Mouse (Mus musculus) forebrain, embryonic 14.5 days (tissue): Measurements from ENCODE around the gene Six6. TPM values are rescaled to one million over a fixed set of nuclear protein-coding genes. Genes with fewer than 3 reads are reported as not detected.

Experiments used
- ATAC-seq: fragments of 200-750 bp; cut with Nextera tagmentation; 2 replicates; pipeline ENCODE4 v1.8.0; 2017; ENCODE audit warnings: mild to moderate bottlenecking, moderate library complexity
- DNase-seq: peaks from one replicate; pipeline ENCODE4 v3.0.0-alpha.2; 2015; ENCODE audit warnings: low spot score
- H3K27ac ChIP-seq: fragments of 300-500 bp; sonication (generic); 2 replicates; pipeline ENCODE4 v1.5.1; 2014; ENCODE audit warnings: low read depth, mild to moderate bottlenecking, control low read depth, low read length, moderate library complexity
- H3K27me3 ChIP-seq: fragments of 300-500 bp; sonication (generic); replicated peaks from 2 replicates; pipeline ENCODE4 v1.6.1; 2014; ENCODE audit warnings: low read length, control low read depth, mixed read lengths; ENCODE audit not compliant: control insufficient read depth, insufficient read depth
- H3K36me3 ChIP-seq: fragments of 300-500 bp; sonication (generic); 2 replicates; pipeline ENCODE4 v1.6.1; 2014; ENCODE audit warnings: low read length, control low read depth; ENCODE audit not compliant: control insufficient read depth, insufficient read depth
- H3K4me1 ChIP-seq: fragments of 300-500 bp; sonication (generic); 2 replicates; pipeline ENCODE4 v1.6.1; 2014; ENCODE audit warnings: antibody characterized with exemption, low read length, control low read depth; ENCODE audit not compliant: control insufficient read depth, insufficient read depth
- H3K4me2 ChIP-seq: fragments of 300-500 bp; sonication (generic); 2 replicates; pipeline ENCODE4 v1.6.1; 2014; ENCODE audit warnings: mild to moderate bottlenecking, control low read depth, low read length
- H3K4me3 ChIP-seq: fragments of 300-500 bp; sonication (generic); 2 replicates; pipeline ENCODE4 v1.5.1; 2014; ENCODE audit warnings: low read depth, low read length, control low read depth
- H3K9ac ChIP-seq: fragments of 300-500 bp; sonication (generic); 2 replicates; pipeline ENCODE4 v1.6.1; 2014; ENCODE audit warnings: mild to moderate bottlenecking, low read length, control low read depth, moderate library complexity
- H3K9me3 ChIP-seq: fragments of 300-500 bp; sonication (generic); replicated peaks from 2 replicates; pipeline ENCODE4 v1.6.1; 2016; ENCODE audit warnings: low read length, control low read depth, mixed read lengths; ENCODE audit not compliant: control insufficient read depth
- WGBS: fragments of 180-500 bp; shearing (Covaris S2); extraction: QIAGEN DNeasy Blood & Tissue Kit; methylation state at CpG from one replicate; pipeline ENCODE4 v1.1.7; 2014; 5-methylcytosine and 5-hydroxymethylcytosine counted together
- polyA plus RNA-seq: library from polyadenylated mRNA; unstranded; fragments of >200 nt; fragmentation: Nextera tagmentation; extraction: Ambion mirVana; gene quantifications from 2 replicates; pipeline ENCODE4 v1.2.1, GENCODE M21; 2014

The Six6 gene
- polyA plus RNA-seq = 1.5 and 1.9 TPM in 2 replicates

DNA sequence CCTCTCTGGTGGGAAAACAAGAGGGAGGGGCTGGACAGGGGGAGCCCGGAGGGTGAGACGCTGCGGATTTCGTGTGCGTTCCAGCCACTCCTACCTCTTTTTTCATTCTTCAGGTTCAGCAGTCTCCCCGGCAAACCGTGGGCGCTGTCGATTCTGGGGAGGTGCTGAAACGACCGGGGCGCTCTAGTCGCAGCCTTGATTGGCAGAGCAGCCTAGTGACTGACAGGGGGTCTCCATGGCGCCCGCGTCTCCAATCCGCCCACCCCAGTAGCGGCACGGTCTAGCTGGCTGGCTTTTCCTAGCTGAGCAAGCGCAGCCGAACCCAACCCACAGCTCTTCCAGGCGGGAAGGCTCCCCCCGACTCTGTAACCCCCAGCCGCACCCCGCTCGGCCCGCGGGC lies at the start of gene Six6:
Gene Six6, plus strand, starts transcription at position 277 of the 400 bp plus-strand sequence.
- Histone ChIP-seq H3K9ac (no peak within 1 kb of the TSS), H3K9me3 (no peaks in the 10 kb centered on the region), H3K27me3 (peaks cover 92% of the 10 kb centered on the region), H3K4me2 (peak within 1 kb of the TSS; percentile 26; the same call in 1 of the 2 replicates), H3K27ac (no peak within 1 kb of the TSS), H3K4me1 (no peaks in the 10 kb centered on the region; the same call in 1 of the 2 replicates), H3K4me3 (peak within 1 kb of the TSS; percentile 6; the same call in 1 of the 2 replicates), H3K36me3 (no peaks in the 10 kb centered on the region)
- WGBS = under 1% methylated on average over 28 of the region's 28 CpGs
- peak; percentile 70; the same call in 1 of the 2 replicates for ATAC-seq
- DNase-seq = peak; percentile 51

DNA sequence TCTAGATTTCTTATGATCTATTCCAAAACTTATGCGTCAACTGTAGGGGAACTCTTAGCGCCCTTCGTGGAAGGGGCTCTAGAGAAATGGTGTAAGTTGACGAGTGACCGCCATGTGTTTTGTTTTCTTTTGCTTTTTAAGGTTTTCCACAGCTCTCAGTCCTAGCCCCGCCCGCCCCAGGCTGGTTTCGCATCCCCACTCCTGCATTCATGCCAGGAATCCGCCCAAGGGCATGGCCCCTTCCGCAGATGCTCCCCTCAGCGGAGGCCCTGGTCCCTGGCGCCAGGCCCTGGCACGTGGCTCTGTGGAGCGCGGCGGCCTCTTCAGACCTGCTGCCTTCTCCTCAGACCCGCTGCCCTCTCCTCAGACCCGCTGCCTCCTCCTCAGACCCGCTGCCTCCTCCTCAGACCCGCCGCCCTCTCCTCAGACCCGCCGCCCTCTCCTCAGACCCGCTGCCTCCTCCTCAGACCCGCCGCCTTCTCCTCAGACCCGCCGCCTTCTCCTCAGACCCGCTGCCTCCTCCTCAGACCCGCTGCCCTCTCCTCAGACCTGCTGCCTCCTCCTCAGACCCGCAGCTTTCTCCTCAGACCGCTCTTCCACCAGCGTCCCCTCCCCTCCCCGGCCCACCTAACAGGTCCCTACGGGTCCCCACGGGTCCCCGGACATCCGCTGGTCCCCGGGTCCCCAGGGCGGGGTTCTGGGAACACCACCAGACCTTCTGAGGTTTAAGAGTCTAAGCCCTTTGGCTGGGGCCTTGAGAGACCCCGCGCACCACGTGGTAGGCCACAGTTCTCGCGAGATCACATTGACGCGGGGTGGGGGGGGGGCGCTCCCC lies 22.3 kb upstream of the Six6 start:
- DNase-seq (peak; percentile 29), ATAC-seq (peak; percentile 32; the same call in 1 of the 2 replicates)
- Histone ChIP-seq H3K27me3 (no peaks in the 10 kb centered on the region; the same call in 1 of the 2 replicates), H3K4me3 (peak overlapping the region; percentile 23), H3K27ac (no peak overlapping the region), H3K9ac (peak overlapping the region; percentile 47), H3K9me3 (0 out of 2 replicates have a peak, but pooled peaks cover 2% of the 10 kb centered on the region), H3K4me1 (peaks cover 3% of the 10 kb centered on the region; the same call in 1 of the 2 replicates), H3K4me2 (peak overlapping the region; percentile 48), H3K36me3 (no peaks in the 10 kb centered on the region)
- WGBS = 22% methylated on average over 45 of the region's 48 CpGs

DNA sequence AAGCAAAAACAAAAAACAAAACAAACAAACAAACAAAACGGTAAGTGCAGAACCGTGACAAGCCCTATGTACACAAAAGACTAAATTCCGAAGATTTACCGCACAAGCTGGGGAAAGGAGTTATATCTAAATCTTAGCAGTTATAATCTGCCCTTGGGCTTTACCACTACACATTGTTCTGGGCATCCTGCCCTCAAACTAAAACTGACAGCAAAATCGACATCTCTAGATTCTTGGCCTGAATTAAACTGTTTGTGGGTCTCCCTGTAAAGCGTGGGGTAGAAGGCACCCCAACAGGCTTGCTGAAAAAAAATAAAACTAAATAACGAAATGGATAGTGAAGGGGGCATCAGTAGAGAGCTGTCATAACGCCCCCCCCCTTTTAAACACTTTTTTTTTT lies 2.9 kb upstream of the Six6 start:
- H3K9ac ChIP-seq = no peak overlapping the region
- no peak overlapping the region for H3K4me2 ChIP-seq
- peaks cover 68% of the 10 kb centered on the region for H3K27me3 ChIP-seq
- no peak for ATAC-seq
- H3K9me3 ChIP-seq = no peaks in the 10 kb centered on the region
- peak; percentile 13 for DNase-seq
- no peaks in the 10 kb centered on the region; the same call in 1 of the 2 replicates for H3K4me1 ChIP-seq
- no peak overlapping the region for H3K4me3 ChIP-seq
- H3K27ac ChIP-seq = no peak overlapping the region
- no peaks in the 10 kb centered on the region for H3K36me3 ChIP-seq
- WGBS = 18% methylated on average over 8 of the region's 8 CpGs

DNA sequence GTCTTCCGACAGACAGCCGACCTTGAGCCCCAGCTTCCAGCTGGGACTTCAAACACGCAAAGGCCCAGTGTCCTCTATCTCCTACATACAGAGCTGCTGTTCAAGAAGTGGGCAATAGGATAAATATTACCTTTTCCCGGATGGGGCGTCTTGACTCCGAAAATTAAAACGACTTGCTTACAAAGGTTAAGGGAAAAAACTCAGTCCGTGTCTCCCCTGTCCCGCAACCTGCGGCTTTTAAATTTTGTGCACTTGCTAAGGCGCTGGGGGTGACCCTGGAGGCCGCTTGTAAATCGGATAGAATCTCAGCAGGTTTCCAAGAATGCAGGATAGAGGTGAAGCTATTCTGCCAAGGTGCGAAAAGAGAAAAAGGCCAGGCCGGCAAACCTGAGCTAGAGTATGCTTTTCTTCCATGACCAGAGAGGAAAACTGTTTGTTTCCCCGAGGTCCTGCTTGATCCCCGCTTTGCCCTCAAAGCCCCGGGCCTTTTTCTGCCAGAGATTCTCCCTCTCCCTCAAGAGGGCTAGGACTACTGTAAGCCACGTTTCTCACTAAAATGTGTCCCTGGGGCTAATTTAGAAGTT lies 2.1 kb upstream of the Six6 start:
- H3K4me2 ChIP-seq = no peak overlapping the region
- H3K27ac ChIP-seq = no peak overlapping the region
- peak; percentile 13 for DNase-seq
- H3K9ac ChIP-seq = no peak overlapping the region
- ATAC-seq = no peak
- peaks cover 76% of the 10 kb centered on the region for H3K27me3 ChIP-seq
- no peaks in the 10 kb centered on the region for H3K9me3 ChIP-seq
- no peaks in the 10 kb centered on the region; the same call in 1 of the 2 replicates for H3K4me1 ChIP-seq
- H3K4me3 ChIP-seq = no peak overlapping the region
- WGBS = 2% methylated on average over 19 of the region's 19 CpGs
- no peaks in the 10 kb centered on the region for H3K36me3 ChIP-seq

DNA sequence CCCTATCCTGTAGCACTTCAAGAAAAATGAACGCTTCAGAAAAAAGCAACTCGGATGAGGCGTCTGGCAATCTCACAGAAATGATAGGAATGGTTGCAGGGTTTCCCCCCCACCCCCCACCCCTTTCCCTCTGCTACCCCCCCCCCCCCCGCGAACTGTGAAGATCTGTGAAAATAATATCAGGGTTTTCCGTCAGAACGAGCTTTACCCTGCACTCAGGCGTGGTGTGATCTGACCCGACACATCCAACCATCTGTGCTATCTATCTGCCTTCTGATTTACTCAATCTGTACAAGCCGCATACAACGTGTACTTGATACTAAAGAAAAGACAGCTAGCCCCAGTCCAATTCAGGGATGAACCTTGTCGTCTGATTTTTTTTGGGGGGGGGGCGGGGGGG lies 1.5 kb upstream of the Six6 start:
- no peak overlapping the region for H3K9ac ChIP-seq
- H3K36me3 ChIP-seq = no peaks in the 10 kb centered on the region
- no peaks in the 10 kb centered on the region for H3K9me3 ChIP-seq
- DNase-seq = peak; percentile 27
- no peak overlapping the region for H3K4me2 ChIP-seq
- H3K27me3 ChIP-seq = peaks cover 82% of the 10 kb centered on the region
- 2% methylated on average over 13 of the region's 13 CpGs for WGBS
- H3K27ac ChIP-seq = no peak overlapping the region
- H3K4me3 ChIP-seq = no peak overlapping the region
- H3K4me1 ChIP-seq = no peaks in the 10 kb centered on the region; the same call in 1 of the 2 replicates
- ATAC-seq = no peak

DNA sequence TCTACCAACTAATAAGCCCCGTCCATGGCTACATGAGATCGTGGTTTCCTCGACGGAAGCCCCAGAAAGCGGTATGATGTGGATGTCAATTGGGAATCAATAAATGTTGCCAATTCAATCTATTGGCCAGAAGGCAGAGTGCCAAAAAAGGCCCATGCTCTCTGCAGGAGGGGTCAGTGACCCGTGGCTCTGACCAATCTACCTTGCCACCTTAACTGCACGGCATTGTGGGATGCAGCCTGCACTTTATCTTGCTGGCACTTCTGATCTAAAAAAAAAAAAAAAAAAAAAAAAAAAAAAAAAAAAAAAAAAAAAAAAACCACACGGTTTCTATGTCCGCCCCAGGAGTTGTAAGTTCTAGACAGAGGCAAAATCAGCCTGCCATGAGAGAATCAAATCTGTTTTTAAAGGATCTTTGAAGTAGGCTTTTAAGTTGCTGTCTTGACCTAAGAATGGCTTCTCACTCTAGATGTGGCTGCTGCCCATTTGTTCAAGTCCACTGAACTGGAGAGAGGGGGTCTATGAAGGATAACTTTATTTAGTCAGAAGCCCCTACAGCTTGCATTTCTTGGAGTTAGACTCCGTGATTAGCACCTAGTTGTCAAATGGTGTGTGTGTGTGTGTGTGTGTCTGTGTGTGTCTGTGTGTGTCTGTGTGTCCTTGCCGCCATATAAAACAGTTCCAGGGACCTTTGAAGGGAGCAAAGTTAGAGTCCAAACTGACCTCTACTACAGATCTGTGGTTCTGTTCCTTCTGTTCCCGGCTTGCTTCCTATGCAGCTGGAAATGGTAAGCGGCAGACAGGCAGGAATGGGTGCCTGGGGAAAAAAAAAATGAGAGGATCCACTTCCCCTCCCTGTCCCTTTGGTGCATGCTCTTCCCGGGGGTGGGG lies 847 bp upstream of the Six6 start:
- peak; percentile 10 for DNase-seq
- no peak overlapping the region for H3K4me2 ChIP-seq

DNA sequence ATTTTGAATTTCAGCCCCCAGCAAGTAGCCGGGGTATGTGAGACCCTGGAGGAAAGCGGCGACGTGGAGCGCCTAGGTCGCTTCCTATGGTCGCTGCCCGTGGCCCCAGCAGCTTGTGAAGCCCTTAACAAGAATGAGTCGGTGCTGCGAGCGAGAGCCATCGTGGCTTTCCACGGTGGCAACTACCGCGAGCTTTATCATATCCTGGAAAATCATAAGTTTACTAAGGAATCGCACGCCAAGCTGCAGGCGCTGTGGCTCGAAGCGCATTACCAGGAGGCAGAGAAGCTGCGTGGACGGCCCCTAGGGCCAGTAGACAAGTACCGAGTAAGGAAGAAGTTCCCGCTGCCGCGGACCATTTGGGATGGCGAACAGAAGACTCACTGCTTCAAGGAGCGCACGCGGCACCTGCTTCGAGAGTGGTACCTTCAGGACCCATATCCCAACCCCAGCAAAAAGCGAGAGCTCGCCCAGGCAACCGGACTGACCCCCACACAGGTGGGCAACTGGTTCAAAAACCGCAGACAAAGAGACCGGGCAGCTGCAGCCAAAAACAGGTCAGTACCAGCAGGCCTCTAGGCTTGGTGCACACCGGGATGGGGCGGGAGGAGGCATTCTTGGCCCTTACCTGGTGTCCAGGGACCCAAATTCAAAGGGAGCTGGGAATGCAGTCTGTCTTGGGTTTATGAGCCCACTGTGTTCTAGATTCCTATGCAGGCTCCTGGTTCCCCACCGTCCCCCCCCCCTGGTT lies 554 bp downstream of the Six6 start, which contains the start of gene 4930447C04Rik:
Gene 4930447C04Rik, minus strand, starts transcription at position 704 of the 751 bp plus-strand sequence.
- peak; percentile 12; the same call in 1 of the 2 replicates for ATAC-seq
- Histone ChIP-seq H3K9me3 (no peaks in the 10 kb centered on the region), H3K4me2 (peak within 1 kb of the TSS; percentile 26; the same call in 1 of the 2 replicates), H3K27me3 (peaks cover 91% of the 10 kb centered on the region), H3K4me3 (peak within 1 kb of the TSS; percentile 6; the same call in 1 of the 2 replicates), H3K27ac (no peak within 1 kb of the TSS), H3K36me3 (no peaks in the 10 kb centered on the region), H3K4me1 (no peaks in the 10 kb centered on the region; the same call in 1 of the 2 replicates), H3K9ac (no peak within 1 kb of the TSS)
- DNase-seq = peak; percentile 6
- under 1% methylated on average over 39 of the region's 39 CpGs for WGBS

More for the DNA sequence above, 847 bp upstream of the Six6 start:
- Histone ChIP-seq H3K27me3 (peaks cover 88% of the 10 kb centered on the region), H3K27ac (no peak overlapping the region), H3K4me3 (no peak overlapping the region), H3K9me3 (no peaks in the 10 kb centered on the region), H3K36me3 (no peaks in the 10 kb centered on the region), H3K9ac (no peak overlapping the region), H3K4me1 (no peaks in the 10 kb centered on the region; the same call in 1 of the 2 replicates)
- 2% methylated on average over 14 of the region's 14 CpGs for WGBS
- ATAC-seq = no peak
